ENCODE assay signal across 16 mouse cellular contexts in genomic region chr13:95640408-95640807, GRCm38 (mm10). TPM values are rescaled to one million over a fixed set of nuclear protein-coding genes. Genes with fewer than 3 reads are reported as not detected.
DNase-seq lines count a peak whose midpoint lies in the region; ATAC-seq and TF ChIP-seq lines count a peak whose summit lies in the region.
"Had no signal": no experiment of that assay in that cellular context is flagged by ENCODE, and none has a peak within 500 bp of the region (broad histone marks: within the 10 kb centered on the region; RNA-seq: fewer than 3 reads in every experiment).

No protein-coding gene starts in this region.

- WGBS in lung, postnatal 0 days, result 81% methylated on average over 1 of the region's 1 CpGs

- no peak for ATAC-seq in lung, postnatal 0 days
- ATAC-seq: intestine, postnatal 0 days had no signal

- no peak for TF ChIP-seq CTCF in lung, postnatal 0 days (IDR thresholded peaks at IDR 0.05)

- H3K4me1 ChIP-seq in lung, postnatal 0 days (ENCODE audit: insufficient read depth, low read depth, low read length), result peaks cover 8% of the 10 kb centered on the region; the same call in 1 of the 2 replicates

- H3K4me3 ChIP-seq in lung, postnatal 0 days (ENCODE audit: low read depth, low read length), result no peak overlapping the region
- H3K4me3 ChIP-seq: embryonic facial prominence, embryonic 15.5 days; limb, embryonic 15.5 days; liver, embryonic 15.5 days; stomach, embryonic 15.5 days had no signal

- H3K9me3 ChIP-seq in lung, postnatal 0 days (ENCODE audit: low read length), result no peaks in the 10 kb centered on the region
- H3K9me3 ChIP-seq: embryonic facial prominence, embryonic 15.5 days; limb, embryonic 15.5 days; liver, embryonic 15.5 days; stomach, embryonic 15.5 days had no signal

- no peak for TF ChIP-seq EP300 in lung, postnatal 0 days (IDR thresholded peaks at IDR 0.05)

- H3K27ac ChIP-seq in lung, postnatal 0 days (ENCODE audit: low read length), result peak overlapping the region; percentile 43; the same call in 1 of the 2 replicates
- H3K27ac ChIP-seq: hindbrain, postnatal 0 days; kidney, postnatal 0 days; limb, embryonic 15.5 days; liver, embryonic 15.5 days had no signal

- H3K4me2 ChIP-seq in lung, postnatal 0 days (replicated peaks; ENCODE audit: low read depth, low read length), result no peak overlapping the region
- H3K4me2 ChIP-seq: embryonic facial prominence, embryonic 15.5 days; limb, embryonic 15.5 days; liver, embryonic 15.5 days; stomach, embryonic 15.5 days had no signal

- H3K27me3 ChIP-seq in lung, postnatal 0 days (replicated peaks; ENCODE audit: insufficient read depth, low read length), result no peaks in the 10 kb centered on the region
- H3K27me3 ChIP-seq: embryonic facial prominence, embryonic 15.5 days; limb, embryonic 15.5 days; liver, embryonic 15.5 days; stomach, embryonic 15.5 days had no signal

- peak; percentile 69 for DNase-seq in adrenal gland, adult 2 months
- DNase-seq in adrenal gland, adult 18-20 months (ENCODE audit: low spot score in 2 of 2), result no peak
- DNase-seq in lung, postnatal 0 days (ENCODE audit: low spot score), result peak; percentile 49
- DNase-seq in lung, postnatal 4 days, result no peak
- peak; percentile 31 for DNase-seq in adrenal gland, postnatal 10 days
- DNase-seq in urinary bladder, postnatal 25 days (ENCODE audit: low spot score), result no peak
- no peak for DNase-seq in left cerebral cortex, adult 11 months (ENCODE audit: low spot score)
- DNase-seq: layer of hippocampus, postnatal 36 days had no signal

- H3K9ac ChIP-seq in lung, postnatal 0 days (replicated peaks; ENCODE audit: low read depth), result no peak overlapping the region
- H3K9ac ChIP-seq: embryonic facial prominence, embryonic 15.5 days; limb, embryonic 15.5 days; liver, embryonic 15.5 days; stomach, embryonic 15.5 days had no signal

- H3K36me3 ChIP-seq in lung, postnatal 0 days (ENCODE audit: insufficient read depth, low read length), result no peaks in the 10 kb centered on the region
- H3K36me3 ChIP-seq: embryonic facial prominence, embryonic 15.5 days; limb, embryonic 15.5 days; stomach, embryonic 15.5 days had no signal

RNA-seq across cellular contexts. Expression of gene F2r, which starts 22.1 kb away (rescaled TPM):
- 100 to 1,000 TPM; 110 to 154 TPM for total RNA-seq in adrenal gland, adult 2 months (2021)
- 80.5 and 95.4 TPM in 2 replicates for polyA plus RNA-seq in adrenal gland, adult 2 months (2012; rRNA removed)
- 100 to 1,000 TPM in 1 of 2 experiments, 10 to 100 TPM in 1; 91.0 to 163 TPM for total RNA-seq in adrenal gland, adult 18-20 months (2021)
- 118 and 134 TPM in 2 replicates for polyA plus RNA-seq in lung, postnatal 0 days (2015; fragmentation: Nextera tagmentation; extraction: Ambion mirVana)
- total RNA-seq in adrenal gland, postnatal 10 days (2021), result 10 to 100 TPM; 61.1 to 81.8 TPM

RNA-seq across cellular contexts. Expression of gene F2rl2, which starts 56.2 kb away (rescaled TPM):
- under 1 TPM; 0.26 to 0.52 TPM for total RNA-seq in adrenal gland, adult 2 months (2021)
- polyA plus RNA-seq in adrenal gland, adult 2 months (2012; rRNA removed), result 0.12 and 0.44 TPM in 2 replicates
- total RNA-seq in adrenal gland, adult 18-20 months (2021), result under 1 TPM; 0.17 to 0.19 TPM
- polyA plus RNA-seq in lung, postnatal 0 days (2015; fragmentation: Nextera tagmentation; extraction: Ambion mirVana), result 1.2 and 1.4 TPM in 2 replicates
- total RNA-seq in adrenal gland, postnatal 10 days (2021), result under 1 TPM; 0.24 to 0.36 TPM
- total RNA-seq: gastrocnemius, adult 8-10 months had no signal

Comparison
In these comparisons a context has a peak if more than half of its experiments do, and no peak if none do; other contexts are left out.
1. DNase-seq: peak in adrenal gland, adult 2 months (single experiment), lung, postnatal 0 days (single experiment) and adrenal gland, postnatal 10 days (single experiment); none in adrenal gland, adult 18-20 months (0 of 2), lung, postnatal 4 days (0 of 2), urinary bladder, postnatal 25 days (single experiment) and left cerebral cortex, adult 11 months (single experiment).